Mouse (Mus musculus) C2C12 (cell line): Measurements from ENCODE around the gene Mtmr12.

Source experiments
- CEBPB ChIP-seq: IDR thresholded peaks from one replicate; pipeline ENCODE4 v1.6.1; 2011; ENCODE audit warnings: low read depth, mild to moderate bottlenecking, control low read depth, moderate library complexity
- CTCF ChIP-seq: IDR thresholded peaks from one replicate; pipeline ENCODE4 v1.5.1; 2011; ENCODE audit not compliant: control insufficient read depth, insufficient read depth, insufficient read length
- FOSL1 ChIP-seq: IDR thresholded peaks from one replicate; pipeline ENCODE4 v1.8.0; 2011; ENCODE audit warnings: mild to moderate bottlenecking, low read length; ENCODE audit not compliant: poor library complexity, insufficient read depth, severe bottlenecking
- MAX ChIP-seq: IDR thresholded peaks from one replicate; pipeline ENCODE4 v1.6.1; 2011; ENCODE audit warnings: mild to moderate bottlenecking, control low read depth
- MYOD1 ChIP-seq: IDR thresholded peaks from one replicate; pipeline ENCODE4 v1.6.1; 2011; ENCODE audit warnings: low read depth; ENCODE audit not compliant: control insufficient read depth, insufficient read length
- MYOG ChIP-seq: IDR thresholded peaks from one replicate; pipeline ENCODE4 v1.6.1; 2011; ENCODE audit not compliant: control insufficient read depth, insufficient read length; ENCODE audit errors: extremely low read depth
- USF1 ChIP-seq: IDR thresholded peaks from one replicate; pipeline ENCODE4 v1.6.1; 2011; ENCODE audit warnings: low read depth, mild to moderate bottlenecking, control low read depth, moderate library complexity

DNA sequence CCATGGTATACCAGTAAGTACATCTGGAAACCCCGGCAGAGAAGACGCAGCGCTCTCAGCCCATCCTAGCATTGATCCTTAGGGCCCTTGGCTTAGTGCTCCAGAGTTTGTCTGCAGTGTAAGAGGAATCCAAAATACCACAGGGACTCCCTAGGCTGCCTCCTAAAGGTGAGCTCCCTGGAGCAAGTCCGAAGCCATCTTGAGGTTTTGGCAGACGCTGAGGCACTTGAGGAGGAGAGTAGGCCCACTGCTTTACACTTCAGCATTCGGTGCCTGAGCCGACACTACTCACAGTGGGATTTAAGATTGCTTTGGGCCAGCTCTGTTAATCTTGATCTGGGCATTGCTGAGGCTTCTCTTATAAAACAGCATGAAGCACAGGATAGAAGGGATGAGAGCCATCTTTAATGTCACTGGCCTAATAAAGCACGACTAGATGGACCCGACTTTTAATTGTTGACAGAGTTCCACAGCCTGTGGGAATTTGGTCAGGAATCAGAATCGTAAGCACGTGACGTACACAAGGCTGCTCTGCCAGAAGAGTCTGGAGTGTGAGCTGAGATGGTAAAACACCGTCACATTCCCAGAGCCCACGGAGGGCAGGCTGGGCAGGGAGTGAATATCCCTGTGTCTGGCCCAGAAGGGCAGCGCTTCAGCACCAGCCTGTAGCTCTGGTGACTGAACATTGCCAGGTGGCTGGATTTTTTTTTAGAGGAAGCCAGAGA lies 46.8 kb downstream of the Mtmr12 start:
- TF ChIP-seq CTCF (no peak), MAX (no peak), CEBPB (no peak), MYOG (no peak), MYOD1 (no peak), FOSL1 (no peak), USF1 (no peak)
